Mouse (Mus musculus): Measurements from ENCODE around the gene Zzef1.

DNA sequence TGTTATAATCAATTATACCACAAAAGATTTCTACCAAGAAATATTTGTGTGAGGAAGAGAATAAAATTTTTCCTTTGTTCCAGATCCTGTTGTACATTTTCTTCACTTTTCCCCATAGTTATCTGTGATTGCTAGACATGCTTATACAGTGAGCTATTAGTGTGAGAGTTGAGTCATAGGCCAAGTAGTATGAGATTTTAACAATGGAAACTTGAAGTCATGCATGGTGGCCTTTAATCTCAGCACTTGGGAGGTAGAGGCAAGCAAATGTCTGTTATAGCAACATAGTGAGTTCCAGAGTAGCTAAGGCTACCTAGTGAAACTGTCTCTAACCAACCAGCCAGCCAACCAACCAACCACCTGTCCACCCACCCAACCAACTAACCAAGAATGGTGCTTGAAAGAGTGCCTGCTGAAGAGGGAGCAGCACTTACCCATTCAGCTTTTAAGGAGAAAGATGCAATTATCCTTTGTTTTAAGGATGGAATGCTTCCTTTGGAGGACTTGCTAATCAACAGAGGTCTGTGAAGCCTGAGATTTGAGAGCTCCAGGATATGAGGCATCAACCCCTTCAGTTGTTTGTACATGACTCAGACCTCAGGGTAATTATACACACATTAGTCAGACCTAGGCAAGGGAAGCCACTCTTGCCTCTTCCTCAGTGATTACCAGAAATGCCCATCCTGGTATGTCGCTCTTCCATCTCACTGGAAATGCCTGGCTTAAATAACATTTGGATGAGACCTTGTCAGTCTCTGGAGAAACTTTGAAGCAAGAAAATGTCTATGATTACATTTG is 52.0 kb downstream of the Zzef1 start:
- no peak for TF ChIP-seq POLR2A (IDR thresholded peaks at IDR 0.05; ENCODE audit: low read depth, low read length)
- no peak for TF ChIP-seq CTCF (conservative IDR thresholded peaks at IDR 0.05; ENCODE audit: insufficient read depth, insufficient read length, low read depth, low read length)
